Mouse (Mus musculus): ENCODE results near the gene Vax1.

Gene Vax1

DNA sequence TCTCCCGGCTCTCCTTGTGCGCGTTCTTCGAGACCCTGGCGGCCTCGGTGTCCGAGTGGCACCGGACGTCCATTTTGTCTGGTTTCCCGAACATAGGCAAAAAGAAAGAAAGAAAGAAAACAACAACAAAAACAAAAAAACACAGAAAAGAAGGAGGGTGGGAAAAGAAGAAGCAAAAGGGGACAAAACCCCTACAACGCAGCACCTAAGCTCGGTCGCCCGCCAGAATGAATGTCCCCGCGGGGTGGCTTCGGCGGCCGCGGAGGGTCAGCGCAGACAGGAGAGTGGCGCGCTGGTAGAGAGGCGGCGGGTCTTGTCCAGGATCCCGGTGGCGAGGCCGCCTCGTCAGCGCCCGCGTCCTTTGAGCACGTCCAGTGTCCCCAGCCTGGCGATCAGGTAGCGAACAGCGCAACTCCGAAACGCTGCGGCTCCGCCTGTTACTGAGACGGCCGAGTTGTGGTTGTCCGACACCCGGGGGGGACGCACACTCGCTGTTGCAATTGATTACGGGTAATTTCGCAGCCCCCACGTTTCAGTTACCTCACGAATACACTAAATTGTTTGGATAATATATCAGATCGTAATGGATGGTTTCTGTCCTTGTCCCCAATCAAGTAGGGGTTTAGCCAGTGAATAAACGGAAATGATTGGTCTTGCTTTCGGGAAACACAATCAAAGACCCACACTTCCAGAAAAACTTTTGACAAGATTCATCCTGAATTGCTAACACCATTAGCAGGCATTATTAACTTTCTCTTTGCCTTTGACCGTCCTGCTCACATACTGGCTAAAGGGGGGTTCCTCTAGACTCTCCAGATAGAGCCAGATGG lies at the start of gene Vax1:
Gene Vax1 (minus strand): TSS at position 121 of the 830 bp plus-strand sequence.
- in situ Hi-C loops (cut with MboI, MseI), result no loop called here

DNA sequence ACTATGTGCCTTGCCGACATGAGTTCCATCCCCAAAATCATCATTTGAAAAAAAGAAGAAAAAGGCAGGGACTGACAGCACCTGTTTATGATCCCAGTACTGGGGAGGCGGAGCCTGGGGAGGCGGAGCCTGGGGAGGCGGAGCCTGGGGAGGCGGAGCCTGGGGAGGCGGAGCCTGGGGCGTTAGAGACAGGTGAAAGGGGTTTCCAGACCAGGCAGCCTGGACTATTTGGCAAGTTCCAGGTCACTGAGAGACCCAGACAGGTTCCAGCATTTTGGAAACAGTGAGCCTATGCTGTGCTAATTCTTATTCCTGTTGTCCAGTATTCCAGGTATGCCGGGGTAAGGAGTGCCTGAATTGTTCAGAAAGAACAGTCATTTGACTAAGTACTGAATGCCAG lies 49.1 kb upstream of the Vax1 start, which contains the start of gene Kcnk18:
Gene Kcnk18 (plus strand): TSS at position 224 of the 400 bp plus-strand sequence.
- in situ Hi-C loops (cut with MboI, MseI), result no loop called here

DNA sequence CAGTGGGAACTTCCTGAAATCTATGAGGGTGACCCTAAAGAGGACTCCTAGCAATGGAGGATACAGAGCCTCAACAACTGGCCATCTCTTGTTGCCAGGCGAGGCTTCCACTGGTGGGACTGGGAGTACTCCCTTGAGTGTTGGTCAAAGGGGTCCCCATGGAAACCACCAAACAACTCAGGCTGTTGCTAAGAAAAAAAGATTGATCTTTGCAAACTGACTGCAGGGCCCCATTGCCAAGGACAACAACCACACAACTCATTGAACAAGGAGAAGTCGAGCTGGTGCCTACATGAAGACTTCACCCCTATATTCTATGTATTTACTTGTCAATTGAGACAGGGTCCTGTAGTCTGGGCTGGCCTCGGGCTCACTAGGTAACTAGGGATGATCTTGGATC lies 47.0 kb upstream of the Vax1 start:
- in situ Hi-C loops (cut with MboI, MseI), result no loop called here

DNA sequence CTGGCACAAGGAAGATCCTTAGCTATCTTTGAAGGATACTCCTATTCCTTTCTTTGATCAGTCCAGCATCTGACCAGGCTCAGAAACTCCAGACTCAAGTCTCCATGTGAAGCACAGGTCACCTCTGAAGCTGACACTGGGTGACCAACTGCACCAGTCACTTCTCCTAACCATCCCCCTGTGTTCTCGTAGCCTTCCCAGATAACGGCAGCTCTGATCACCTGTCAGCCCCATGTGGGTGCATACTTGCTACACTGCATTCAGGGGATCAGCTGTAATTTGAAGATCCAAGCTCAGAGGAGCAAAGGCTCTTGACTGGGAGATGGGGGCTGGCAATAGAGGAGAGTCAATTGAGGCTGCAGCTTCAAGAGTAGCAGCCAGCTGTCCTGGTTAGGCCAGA lies 39.1 kb upstream of the Vax1 start:
- in situ Hi-C loops (cut with MboI, MseI), result loop anchor here in 1 of 2 experiments (10.0 kb wide), 1 partner anchor 394 kb away; no protein-coding TSS in a partner anchor

DNA sequence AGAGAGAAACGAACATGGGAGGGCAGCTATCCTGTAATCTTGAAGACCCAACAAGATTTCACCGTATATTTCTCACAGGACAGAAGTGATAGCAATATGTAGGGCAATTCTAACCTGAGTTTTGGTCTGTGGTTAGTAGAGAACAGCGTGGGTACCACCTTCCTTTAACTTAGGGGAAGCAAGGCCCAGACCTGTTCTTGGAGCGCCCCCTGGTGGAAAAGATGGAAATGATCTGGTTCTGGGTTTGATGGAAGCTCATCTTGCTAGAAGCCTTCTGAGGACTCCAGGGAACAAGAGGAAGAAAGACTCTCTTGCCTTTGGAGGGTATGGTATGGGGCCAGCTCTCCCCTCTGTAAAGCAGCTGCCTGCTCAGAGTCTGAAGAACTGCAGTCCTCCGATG lies 38.6 kb upstream of the Vax1 start:
- in situ Hi-C loops (cut with MboI, MseI), result loop anchor here in 1 of 2 experiments (10.0 kb wide), 1 partner anchor 394 kb away; no protein-coding TSS in a partner anchor

DNA sequence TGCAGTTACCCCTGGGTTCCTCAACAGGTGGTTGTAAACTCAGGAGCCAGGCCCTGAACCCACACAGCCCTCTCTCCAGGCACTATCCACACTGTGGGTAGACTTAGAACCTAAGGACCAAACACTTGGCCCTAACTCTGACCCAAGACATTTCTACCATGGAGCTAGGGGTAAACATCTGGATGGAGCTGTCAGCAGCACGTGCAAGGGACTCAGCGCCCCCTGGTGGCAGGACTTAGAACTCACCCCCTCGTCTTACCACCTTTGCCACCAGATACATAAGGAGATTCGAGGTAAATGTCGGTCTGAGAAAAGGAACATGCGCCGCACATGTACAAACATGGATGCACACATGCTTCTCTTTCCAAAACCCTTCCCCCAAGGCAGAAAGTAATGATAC lies 28.3 kb upstream of the Vax1 start:
- in situ Hi-C loops (cut with MboI, MseI), result loop anchor here in 1 of 2 experiments (5.0 kb wide), 1 partner anchor 281 kb away; no protein-coding TSS in a partner anchor

DNA sequence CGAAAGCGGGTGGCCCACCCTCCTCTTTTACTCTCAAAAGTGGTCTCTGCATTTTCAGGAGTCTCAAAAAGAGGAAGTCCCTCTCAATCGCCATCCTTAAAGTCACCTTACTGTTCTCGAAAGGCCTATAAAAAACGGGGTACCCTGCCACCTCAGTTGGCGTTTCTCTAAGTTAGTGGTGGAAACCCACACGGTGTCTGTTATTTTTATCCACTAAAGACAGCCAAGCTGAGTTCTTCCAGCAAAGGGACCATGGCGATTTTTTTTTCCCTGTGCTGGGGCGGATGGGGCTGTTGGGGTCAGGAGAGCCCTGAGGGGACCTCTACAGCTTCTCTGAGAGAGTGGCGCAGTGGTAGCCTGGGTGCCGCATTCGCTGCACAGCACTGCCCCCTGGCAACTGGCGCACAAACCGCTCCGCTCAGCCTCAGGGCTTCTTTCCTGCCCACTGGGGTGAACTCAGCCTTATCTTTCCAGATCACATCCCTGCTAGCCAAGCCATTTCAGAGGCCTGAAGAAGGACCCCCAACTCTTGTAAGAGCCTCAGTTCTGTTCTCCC lies 26.3 kb upstream of the Vax1 start:
- in situ Hi-C loops (cut with MboI, MseI), result loop anchor here in 1 of 2 experiments (5.0 kb wide), 1 partner anchor 279 kb away; no protein-coding TSS in a partner anchor

DNA sequence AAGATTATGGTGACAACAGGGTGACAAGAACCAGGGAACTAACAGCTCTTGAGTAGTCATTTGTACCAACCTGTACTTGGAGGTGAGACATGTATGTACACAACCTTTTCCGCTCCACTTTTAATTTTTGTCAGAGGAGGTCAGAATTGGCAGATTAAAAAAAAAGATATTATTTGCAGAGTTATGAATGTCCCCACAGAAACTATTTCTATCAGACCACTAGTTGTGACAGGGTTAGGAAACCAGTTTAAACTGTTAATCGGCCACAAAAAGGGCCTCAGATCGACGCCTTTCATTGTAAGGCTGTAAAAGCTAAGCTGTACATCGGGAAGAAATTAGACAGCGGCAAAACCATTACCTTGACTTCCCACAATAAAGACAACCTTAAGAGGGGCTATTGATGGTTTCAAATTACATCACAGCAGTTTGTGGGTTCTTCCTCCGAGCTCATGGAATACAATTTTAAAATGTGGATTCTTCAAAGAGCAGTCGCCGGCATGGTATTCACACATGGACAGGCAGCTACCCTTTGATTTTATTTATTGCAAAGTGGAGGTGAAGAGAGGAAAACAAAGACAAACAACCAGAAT lies 25.4 kb upstream of the Vax1 start:
- in situ Hi-C loops (cut with MboI, MseI), result loop anchor here in 1 of 2 experiments (5.0 kb wide), 1 partner anchor 278 kb away; no protein-coding TSS in a partner anchor

DNA sequence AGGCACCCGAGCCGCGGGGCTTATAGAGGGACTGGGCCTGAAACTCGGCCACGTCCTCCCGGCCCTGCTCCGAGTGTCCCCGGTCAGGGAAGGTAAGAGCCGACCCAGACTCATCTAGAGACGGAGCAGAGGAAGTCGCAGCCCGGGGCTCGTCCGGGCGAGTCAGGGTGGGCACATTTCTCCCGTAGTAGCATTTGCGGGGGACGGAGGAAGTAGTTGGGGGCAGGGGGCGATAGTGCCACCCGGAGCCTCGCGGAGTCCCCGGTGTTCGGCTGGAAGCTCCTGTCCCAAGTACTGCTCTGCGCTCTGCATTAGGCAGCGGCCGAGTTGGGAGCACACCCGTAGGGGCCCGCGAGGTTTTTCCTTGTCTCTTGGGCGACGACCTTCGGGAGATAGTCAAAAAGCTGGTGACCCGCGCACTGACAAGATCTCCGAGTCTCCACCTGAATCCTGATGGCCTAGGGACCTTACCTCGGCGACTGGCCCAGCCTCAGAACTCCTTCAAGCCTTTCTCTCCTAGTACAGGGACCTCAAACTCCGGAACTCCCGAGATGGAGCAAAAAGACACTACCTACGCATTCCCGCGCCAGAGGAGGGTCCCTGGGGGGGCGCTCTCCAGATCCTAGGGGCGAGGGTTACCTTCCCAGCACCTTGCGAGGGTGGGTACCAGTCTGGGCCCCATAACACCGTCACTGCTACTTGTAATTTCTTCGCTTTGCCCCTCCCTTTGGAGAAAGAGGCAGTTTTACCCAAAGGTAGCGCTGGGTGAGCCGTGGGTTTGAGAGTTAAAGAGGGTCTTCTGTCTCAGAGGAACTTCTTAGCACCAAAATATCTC lies 24.3 kb upstream of the Vax1 start:
- in situ Hi-C loops (cut with MboI, MseI), result no loop called here

DNA sequence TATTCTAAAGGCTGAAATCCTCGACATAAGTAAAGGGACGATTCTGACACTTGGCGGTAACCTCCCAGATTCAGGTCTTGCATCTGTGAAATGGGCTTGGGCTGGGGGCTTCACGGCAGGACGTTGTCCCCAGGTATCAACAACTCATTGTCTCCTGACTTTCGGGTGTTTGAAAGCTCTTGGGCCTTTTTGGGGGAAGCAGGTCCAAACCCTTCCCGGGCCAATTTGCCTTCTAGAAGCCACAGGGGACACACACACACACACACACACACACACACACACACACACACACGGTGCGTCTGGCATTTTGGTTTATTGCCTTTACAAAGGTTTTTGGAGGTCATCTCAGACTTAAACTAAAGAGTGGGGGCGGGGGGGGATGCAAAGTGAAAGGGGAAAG lies 23.6 kb upstream of the Vax1 start:
- in situ Hi-C loops (cut with MboI, MseI), result no loop called here

DNA sequence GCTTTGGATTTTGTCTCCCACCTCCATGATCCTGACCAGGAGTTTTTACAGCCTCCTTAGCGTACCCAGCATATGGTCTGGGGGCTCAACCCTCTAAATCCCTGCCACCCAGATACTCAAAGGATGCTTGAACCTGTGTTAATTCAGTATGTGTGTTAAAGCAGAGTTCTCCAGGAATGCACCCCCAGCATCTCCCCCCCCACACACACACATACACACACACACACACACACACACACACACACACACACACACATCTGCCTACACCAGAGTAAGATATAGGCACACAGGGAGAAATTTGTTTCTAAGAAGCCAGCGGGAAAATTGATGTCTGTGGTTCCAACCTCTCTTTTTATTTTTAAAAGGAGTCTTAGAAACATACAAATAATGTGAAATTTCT lies 22.6 kb upstream of the Vax1 start:
- in situ Hi-C loops (cut with MboI, MseI), result no loop called here

DNA sequence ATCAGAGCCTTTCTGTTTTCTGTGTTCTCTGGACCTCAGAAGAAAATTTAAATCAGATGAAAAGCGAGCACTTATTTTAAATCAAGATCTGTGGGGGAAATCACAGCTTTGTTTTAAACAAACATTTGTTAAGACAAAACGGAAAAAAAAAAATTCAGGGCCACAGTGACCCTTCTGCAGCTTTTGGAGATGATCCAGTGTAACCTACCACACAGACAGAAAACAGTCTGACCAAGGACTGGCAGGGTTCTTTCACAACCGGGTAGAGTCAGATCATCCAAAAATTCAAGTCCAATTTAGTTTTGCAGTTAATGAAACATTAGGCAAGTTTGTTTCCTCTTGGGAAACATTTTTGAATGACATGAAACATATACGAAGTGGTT lies 21.3 kb upstream of the Vax1 start:
- in situ Hi-C loops (cut with MboI, MseI), result no loop called here

DNA sequence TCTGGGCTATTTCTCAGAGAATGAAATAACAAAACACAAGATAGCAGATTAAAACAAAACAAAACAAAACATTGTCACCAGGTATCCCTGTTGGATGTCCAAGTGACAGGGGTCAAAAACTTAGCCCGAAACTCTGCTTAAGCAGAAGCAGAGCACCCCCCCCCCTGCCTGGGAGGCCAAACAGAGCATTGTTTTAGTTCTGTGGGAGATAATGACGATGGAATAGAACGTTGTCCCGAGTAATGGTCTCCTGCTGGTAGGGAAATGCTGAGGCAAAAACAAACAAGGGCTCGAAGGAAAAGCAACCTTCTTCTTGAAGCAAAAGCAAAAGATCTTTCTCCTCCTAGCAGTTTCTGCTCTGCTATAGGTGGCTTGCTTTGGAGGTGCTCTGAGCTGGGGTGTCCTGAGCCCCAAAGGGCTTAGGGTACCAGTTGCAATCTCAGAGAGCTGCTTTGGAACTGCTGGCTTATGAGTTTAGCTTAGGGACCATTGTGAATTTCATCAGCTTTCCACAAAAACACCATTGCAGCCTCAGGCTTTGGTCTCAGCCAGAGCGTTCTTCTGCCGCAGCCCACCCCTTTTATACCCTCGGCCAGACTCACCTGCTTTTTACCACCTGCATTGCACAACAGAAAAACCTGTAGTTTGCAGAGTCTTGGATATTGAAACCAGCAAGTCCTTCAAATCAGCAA lies 20.7 kb upstream of the Vax1 start:
- in situ Hi-C loops (cut with MboI, MseI), result no loop called here

DNA sequence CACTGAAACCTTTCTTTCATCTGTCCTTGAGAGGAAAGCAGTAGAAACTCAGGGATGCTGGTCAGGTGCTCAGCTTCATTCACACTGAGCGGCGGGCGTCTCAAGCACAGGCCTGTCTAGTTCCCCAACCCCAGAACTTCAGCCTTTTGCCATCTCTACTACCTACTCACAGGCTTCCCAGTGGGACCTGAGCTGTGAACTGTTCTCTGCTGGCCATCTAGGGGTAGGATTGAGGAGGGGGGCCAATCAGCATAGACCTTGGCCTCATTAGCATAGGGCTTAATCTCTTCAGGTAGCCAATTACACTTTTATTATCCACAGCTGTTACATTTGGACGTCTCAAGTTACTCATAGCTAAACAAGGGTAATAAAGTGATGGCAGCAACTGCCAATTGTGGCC lies 19.1 kb upstream of the Vax1 start:
- in situ Hi-C loops (cut with MboI, MseI), result no loop called here

DNA sequence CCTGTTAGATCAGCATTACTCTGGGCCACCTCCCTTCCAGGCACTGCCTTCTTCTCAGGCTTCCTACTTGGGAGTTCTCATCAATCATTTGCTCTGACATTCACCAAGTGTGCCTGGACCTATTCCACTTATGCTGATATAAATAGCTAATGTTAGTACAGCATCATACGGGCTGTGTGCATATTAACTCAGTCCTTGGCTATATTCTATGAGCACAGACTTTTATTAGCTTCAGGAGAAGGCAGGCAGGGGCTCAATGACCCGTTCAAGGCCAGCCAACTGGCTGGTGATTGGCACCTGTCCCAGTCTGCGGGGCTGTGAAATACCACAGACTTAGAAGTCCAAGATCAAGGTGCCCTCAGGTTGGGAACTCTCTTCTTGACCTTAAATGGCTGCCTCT lies 14.1 kb upstream of the Vax1 start:
- in situ Hi-C loops (cut with MboI, MseI), result no loop called here

DNA sequence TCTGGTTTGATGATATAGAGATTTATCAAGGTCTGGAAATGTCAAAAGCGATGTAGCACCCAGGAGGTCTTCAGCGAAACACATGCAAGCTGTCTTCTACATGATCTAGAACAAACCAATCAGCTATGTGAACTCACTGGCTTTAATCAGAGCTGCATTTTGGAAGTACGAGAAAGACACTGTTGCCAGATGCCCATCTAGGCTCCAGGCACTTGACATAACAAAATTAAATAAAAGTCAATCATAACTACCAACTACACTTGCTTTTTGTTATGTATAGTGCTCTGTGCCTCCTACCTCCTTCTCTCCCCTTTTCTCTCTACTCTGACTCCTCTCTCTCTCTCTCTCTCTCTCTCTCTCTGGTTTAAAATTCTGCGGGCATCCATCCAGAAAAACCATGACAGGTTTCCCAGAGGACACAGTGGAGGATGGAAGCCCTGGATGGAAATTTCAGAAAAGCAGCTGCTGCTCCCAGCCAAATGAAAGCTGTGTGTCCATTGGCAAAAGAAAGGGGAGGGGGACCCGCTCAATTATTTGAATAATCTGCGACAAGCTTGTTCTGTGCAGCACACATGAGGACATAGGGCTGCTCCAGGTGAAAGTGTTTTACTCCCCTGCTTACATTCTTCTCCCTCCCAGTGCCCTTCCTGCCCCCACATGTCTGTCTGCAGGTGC lies 3.6 kb upstream of the Vax1 start:
- in situ Hi-C loops (cut with MboI, MseI), result no loop called here

DNA sequence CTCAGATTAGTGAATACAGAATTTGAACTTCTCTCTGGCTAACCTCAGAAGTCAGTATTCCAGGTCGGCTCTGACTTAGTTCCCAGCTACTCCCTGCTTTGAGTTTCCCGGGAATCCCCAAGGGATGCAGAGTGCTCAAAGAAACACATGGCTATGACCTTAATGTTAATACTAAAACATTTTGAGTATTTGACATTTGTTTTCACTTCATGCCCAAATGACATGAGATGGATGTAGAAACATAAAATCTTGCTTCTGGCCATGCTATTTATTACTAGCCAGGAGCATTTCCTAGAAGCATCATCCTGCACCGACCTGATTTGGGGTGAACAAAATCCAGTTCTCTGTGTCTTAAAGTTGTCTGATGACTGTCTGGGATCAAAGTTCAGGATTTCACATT lies 2.9 kb upstream of the Vax1 start:
- in situ Hi-C loops (cut with MboI, MseI), result no loop called here

DNA sequence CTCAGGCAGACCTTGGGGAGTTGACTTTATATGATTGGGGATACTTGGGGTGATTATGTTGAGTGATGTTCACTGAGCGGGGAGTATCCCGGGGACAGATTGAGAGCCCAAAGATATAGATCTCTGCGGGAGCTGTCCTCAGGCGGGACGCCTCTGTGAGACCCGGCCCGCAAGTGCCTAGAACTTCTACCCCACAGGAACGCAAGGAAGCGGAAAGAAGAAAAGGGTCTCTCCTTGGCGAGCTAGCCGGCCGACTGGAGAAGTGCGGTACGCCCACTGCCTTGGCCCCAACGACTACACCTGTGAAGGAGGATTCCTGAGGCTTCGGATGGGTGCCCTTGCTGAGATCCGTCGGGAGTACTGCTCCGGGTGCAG lies 2.0 kb upstream of the Vax1 start:
- in situ Hi-C loops (cut with MboI, MseI), result no loop called here

DNA sequence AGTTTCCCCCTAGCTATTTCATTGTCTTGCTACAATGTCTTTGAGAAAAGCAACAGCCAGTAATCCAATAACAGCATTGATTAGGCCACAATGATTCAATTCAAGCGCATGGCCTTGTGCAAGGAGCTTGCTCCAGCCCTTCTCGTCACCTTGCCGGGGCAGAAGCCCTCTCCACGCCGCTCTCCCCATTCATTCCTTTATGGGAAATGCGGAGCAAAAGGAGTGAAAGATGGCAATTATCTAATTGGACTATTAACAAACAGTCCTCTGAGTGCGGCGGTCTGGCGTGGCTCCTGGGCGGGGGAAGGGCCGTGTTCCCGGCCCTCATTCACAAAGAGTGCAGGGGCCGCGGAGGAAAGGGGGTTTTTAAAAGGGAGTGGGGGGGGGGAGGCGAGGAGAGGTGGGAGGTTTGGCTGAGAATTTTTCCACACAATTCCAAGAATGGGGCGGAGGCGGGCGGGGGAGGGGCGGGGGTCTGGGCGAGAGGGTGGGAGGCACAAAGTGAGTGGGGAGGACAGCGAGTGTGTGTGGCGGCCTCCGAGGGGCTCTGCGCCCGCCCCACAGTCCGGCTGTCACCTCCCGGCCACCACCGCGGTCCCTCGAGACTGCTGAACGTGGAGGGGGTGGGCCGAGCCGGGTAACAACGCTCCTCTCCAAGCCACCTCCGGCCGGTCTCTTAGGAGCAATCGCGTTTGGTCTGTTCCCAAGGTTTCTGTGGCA lies 1.5 kb upstream of the Vax1 start:
- in situ Hi-C loops (cut with MboI, MseI), result no loop called here

DNA sequence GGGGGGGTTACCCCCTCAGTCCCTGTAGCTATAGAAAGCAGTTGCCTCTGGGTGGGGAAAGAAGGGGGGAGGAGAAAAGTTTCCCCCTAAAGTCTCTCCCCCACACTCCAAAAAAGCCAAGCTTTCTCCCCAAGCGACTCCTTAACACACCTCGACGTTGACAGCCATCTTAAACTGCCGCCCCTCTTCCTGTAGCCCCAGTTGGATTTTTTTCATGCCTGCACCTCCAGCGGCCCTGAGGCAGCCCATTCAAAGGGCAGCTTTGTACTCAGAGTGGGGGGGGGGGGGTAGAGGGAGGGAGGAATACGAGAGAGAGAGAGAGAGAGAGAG lies 875 bp upstream of the Vax1 start:
- in situ Hi-C loops (cut with MboI, MseI), result no loop called here

All from T-helper 17 cell (primary cell).